Mouse (Mus musculus) B cell, adult 62 days (primary cell): Measurements from ENCODE around the gene Cdk15. TPM values are rescaled to one million over a fixed set of nuclear protein-coding genes. Genes with fewer than 3 reads are reported as not detected.

Experiments
- total RNA-seq: library from RNA; stranded (reverse); gene quantifications from 4 replicates; pipeline ENCODE4 v1.2.4, GENCODE M21; 2023

The Cdk15 gene
- total RNA-seq = not detected in 4 replicates

GRCm38 (mm10) chr1:59256751-59257231 lies at the start of gene Cdk15:
TSS of gene Cdk15 (plus strand) at chr1:59256906.

GRCm38 (mm10) chr1:59236856-59237441 lies 19.8 kb upstream of the Cdk15 start, which contains the start of gene Als2:
TSS of gene Als2 (minus strand) at chr1:59237231.

Other genes starting within 250 kb of the Cdk15 start
- gene C2cd6, start 162.0 kb upstream of the Cdk15 start, total RNA-seq = not detected in 4 replicates
- 1.6 to 3.3 TPM (median 1.9 TPM) in 4 replicates for gene Tmem237, start 136.5 kb upstream of the Cdk15 start, total RNA-seq
- 0.63 to 1.2 TPM (median 1.1 TPM) in 4 replicates for gene Mpp4, start 93.5 kb upstream of the Cdk15 start, total RNA-seq
- 18.7 to 20.1 TPM (median 19.1 TPM) in 4 replicates for gene Als2, start 19.7 kb upstream of the Cdk15 start, total RNA-seq
- gene Fzd7, start 225.5 kb downstream of the Cdk15 start, total RNA-seq = 0.21 to 0.28 TPM (median 0.24 TPM) in 4 replicates